Mouse (Mus musculus) megakaryocyte progenitor cell, adult 5-6 weeks (primary cell): Measurements from ENCODE around the gene Scd3. TPM values are rescaled to one million over a fixed set of nuclear protein-coding genes. Genes with fewer than 3 reads are reported as not detected.
A peak's percentile ranks its signal among the peaks of the same experiment; 100 is the strongest.

Experiments used
- ATAC-seq: replicated peaks from 2 replicates; pipeline ENCODE4 v1.8.0; 2016; ENCODE audit warnings: mild to moderate bottlenecking, moderate TSS enrichment, inconsistent platforms; ENCODE audit not compliant: poor library complexity
- total RNA-seq, 2 experiments: library from RNA; stranded (forward) in 1 of 2; stranded (reverse) in 1 of 2; fragments of 157-497, 149-512 nt in 1 of 2; fragments of 200-1000 nt in 1 of 2; gene quantifications; 2 replicates each; pipeline versions ENCODE4 v1.2.3 to v1.2.4; 2015 to 2017

The Scd3 gene
- not detected in 2 replicates for total RNA-seq (2015)
- not detected in 2 replicates for total RNA-seq (2017)

DNA sequence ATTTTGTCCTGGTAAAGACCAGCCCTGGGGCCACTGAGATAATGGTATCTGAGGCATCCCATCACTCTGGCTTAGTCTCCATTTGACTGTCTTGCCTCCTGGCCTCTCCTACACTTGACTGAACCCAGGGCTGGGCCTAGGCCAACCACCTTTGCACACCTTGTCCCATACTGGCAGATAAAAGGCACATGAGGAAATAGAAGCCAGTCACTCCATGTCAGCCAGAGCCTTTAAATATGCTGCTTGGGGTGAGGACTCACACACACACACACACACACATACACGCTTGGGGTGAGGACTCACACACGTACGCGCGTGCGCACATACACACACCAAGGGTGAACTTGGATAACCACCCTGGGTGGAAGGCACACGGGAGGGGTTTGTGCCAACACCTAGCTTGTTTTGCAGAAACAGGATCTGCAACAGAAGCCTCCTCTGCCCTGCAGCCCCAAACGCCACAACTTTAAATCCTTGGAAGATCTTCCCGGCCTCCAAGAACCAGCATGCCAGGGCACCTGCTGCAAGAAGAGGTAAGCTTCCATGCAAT is at the start of gene Scd3:
TSS of gene Scd3 (plus strand) at position 255 of the 550 bp plus-strand sequence.
- no peak for ATAC-seq

DNA sequence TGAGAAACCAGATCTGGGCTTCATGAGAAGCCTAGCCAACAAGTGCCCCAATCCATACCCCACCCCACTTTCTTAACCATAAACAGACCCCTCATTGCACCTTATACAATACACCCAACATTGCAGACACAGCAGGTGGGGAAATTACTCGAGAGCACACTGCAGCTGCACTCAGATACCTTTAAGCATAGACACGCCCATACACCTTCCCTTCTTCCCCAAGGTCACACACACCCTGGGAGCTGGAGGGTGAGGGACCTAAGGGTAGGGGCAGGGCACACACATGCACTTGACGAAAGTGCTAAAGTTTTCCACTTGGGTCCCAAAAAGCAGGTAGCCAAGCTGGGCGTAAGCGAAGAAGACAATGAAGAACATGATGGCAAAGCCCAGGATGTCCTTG is 49.3 kb upstream of the Scd3 start:
- ATAC-seq: no peak

DNA sequence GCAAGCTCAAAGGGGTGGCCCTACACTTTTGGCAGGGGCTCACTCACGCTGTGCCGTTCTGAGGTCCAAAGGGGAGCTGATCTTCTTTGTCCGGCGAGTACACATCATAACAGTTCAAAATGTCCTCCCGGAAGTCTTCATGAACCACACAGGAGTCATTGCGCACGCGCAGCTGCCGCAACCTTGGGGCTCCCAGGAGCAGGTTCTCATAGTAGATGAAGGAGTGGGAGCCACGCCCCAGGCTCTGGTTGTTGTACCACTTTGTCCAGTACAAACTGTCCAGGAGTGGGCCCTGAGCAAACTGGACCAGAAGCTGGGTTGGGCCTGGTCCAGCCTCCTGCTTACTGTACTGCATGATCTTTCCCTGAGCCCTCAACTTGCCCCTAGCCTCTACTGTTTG is 46.1 kb upstream of the Scd3 start:
- no peak for ATAC-seq

DNA sequence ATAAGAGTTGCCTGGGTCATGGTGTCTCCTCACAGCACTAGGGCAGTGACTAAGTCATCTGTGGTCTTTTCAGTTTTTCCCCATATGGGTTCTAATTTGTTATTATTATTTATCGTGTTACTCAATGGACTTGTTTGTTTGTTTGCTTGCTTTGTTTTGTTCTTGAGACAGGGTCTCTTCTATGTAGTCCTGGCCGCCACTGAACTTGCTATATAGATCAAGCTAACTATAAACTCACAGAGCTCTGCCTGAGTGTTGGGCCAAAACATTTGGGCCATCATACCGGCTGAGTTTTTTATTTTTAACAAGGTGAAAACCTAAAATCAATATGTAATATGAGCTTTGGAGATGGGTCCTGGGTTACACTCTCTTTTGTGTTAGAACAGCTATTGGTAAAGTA is 43.7 kb upstream of the Scd3 start:
- ATAC-seq: no peak

DNA sequence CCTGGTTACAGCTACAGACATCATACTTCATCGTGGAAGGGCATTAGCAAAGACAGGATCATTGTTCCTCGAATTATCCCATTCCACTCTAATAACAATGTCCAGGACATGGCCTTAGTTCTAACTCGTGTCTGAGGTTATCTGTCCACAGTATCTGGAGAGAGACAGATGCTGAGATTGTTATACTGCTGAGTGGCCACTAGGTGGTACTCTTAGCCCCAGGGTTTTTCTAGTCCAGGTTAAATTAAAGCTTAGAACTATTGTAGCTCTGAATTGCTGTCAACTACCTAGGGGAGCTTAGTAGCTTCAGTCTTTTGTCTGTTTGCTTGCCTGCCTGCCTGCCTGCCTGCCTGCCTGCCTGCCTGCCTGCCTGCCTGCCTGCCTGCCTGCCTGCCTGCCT is 41.6 kb upstream of the Scd3 start:
- ATAC-seq: peak; percentile 85

DNA sequence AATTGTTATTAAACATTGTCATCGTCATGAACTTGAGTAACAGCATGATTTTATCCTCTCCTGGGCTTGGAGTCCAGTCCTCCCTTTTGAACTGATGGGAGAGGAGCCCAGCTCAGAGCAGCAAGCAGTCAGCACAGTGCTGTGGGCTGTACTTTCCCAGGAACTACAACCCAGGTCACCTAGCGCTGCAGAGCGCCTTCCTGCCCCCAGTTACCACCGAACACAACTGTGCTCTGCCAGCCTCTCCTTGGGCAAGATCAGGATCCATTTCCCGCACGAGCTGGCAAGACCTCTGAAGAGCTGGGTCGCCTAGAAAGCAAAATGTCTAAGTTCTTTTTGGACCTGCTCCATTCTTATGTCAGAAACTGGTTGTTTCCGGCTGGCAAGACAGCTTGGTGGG is 28.2 kb upstream of the Scd3 start:
- ATAC-seq: no peak

DNA sequence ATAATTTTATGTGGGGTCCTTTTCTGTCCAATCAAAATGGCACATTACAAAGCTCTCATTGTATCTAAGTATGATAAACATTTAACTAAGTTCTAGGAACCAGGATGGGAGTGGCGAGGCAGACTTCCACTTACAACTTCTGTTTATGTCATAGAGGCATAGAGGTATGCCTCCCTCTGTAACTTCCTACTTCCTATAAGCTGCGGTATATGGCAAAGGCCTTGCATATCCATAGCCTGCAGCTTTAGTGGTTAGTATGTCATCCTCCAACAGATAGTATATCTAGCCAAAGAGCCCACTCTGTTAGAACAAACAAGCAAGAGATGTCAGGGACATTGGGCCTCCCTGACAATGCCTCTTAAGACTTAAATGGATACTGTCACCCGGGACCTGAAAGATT is 26.3 kb upstream of the Scd3 start:
- no peak for ATAC-seq

DNA sequence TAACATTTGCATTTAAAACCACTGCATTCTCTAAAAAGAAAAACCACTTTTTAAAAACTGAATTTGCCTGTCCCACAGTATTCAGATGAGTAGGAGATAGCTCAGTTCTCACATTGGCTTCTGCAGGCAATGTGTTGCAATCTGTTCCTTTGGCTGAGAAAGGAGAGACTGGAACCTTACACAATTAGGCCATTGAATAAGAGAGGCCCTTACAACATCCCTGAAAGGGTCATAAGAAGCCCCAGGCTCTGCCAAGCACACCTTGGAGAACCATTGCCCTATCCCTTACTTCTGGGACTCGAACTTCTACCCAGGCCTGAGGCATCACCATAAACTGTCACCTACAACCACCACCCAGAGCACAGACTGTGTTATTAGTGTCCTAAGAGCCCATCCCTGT is 22.6 kb upstream of the Scd3 start:
- ATAC-seq: peak; percentile 42; the same call in 1 of the 2 replicates

DNA sequence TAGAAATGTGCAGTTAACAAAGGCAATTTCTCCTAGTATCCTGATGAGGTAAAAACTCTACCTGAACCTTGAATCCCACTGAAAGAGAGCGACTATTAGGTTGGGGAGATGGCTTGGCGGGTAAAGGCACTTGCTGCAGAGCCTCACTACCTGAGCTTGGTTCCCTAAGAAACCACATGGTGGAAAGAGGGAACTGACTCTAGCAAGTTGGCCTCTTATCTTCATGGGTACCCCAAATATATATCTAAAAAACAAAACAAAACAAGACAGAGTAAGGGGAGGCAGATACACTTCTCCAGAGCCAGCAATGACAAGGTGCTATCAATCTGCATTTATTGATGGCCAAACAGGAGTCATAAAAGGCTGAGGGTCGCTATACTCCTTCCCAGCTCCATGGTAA is 19.1 kb upstream of the Scd3 start:
- no peak for ATAC-seq

DNA sequence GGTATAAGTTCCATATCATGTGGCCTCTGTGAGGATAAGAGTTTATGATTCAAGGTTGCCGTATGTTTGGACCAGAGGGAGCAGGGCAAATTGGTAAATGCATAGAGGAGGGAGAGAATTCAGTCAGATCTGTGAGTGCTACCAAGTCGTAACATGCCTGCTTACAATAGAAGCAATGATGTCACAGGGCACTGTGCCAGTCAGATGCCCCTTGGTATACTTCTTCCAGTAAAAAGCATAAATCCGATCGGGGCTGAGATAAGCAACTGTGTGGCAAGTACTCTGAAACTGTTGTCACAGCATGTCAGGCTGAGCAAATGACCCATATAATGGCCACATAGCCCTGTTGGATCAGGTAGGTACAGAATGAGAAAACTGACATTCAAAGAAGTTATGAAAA is 14.0 kb upstream of the Scd3 start:
- ATAC-seq: no peak

DNA sequence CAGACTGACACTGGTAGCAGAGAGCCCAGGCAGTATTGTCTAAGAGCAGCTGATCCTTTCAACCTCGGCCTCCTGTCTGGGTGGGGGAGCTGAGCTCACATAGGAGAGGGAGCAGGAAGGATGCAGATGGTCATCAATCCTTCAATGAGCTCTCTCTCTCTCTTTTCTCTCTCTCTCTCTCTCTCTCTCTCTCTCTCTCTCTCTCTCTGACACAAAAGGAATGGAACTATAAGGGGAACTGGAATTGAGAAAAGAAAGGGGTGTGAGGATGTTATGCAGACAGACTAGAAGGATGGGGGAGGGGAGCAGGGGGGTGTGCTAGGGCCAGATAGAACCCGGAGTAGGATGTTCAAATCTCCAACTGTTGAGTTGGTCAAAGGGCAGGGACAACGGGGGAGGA is 10.7 kb upstream of the Scd3 start, which contains the start of gene Pkd2l1:
TSS of gene Pkd2l1 (minus strand) at position 101 of the 400 bp plus-strand sequence.
- no peak for ATAC-seq

DNA sequence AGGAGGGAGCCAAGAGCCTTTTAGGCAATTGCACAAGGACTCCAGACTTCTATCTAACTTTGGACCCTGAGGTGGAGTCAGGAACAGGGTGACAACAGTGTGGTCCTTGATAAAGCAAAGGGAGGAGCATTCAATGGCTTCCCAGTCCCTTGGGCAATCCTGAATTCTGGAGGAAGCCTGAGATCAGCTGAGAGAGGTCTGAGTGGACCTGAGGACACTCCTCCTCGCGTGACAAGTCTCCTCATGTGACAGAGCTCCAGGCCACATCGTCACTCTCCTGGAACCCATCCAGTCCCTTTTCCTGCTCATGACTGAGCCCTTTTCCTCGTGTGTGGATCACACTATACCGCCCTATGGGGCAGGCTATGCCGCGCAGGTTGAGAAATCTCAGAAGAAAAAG is 9.2 kb upstream of the Scd3 start:
- ATAC-seq: no peak

DNA sequence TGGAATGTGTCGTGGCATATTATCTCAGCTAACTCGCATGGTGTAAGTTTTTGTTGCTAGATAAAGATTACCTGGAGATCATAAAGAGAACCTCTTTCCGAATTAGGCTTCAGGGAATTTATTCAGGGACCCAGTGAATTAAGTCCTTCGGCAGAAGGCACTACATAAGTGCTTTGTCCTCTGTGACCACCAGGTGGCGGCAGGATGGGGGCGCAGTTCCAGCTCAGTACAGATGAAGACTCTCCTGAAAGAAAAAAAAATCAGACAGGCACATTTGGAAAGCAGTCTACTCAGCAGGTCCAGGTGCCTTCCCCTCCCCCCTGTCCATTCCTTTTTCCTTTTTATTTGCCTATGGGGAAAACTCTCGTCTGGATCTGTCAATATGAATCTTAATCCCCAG is 7.9 kb upstream of the Scd3 start:
- ATAC-seq: peak; percentile 77

DNA sequence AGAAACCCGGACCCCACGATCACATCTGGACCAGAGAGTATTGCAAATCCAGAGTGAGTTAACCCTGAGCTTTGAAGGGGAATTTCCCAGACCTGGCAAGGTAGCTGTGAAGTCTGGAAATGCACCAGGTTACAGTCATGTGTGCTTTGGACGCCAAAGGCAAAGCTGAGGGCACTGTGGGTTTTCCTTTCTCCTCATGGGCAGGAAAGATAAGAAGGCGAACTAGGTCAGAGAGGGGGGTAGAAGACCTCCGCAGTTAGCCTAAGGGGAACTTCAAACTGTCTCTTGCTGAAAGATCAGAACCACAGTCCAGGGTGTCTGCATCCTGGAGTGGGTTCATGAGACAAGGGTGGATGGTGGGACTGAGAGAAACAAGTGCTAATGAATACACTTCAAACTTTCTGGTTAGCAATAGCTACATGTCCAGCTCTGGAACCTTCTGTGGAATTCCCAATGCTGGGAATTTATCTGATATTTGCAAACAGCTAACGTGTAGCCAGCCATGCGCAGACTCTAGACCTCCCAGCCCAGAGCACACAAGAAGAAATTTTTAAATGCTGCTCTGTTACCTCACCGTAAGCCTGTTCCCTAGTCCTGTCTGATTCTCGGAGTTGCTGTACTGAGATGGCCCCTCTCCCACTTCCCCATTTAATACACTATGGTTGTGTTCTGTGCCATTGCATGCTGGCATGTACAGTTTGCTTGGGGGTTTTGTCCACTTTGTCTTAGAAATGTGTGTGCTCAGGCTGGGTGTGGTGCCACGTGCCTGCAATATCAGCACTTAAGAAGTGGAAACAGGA is 5.8 kb upstream of the Scd3 start:
- peak; percentile 49 for ATAC-seq

DNA sequence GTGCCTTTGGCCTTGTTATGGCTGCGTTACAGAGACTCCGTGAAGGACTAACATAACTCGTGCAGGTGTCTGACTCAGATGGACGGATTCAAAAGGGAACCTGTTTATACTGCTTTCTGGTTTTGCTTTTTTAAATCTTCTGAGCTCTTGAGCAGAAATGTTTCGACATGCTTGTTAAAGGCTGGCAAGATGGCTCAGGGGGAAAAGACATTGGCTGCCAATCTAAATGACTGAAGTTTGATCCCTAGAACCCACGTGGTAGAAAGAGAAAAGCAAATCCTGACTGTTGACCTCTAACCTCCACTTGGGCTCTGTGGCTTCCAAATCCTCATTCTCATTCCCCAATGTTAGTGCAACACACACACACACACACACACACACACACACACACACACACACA is 4.6 kb upstream of the Scd3 start:
- ATAC-seq: no peak

DNA sequence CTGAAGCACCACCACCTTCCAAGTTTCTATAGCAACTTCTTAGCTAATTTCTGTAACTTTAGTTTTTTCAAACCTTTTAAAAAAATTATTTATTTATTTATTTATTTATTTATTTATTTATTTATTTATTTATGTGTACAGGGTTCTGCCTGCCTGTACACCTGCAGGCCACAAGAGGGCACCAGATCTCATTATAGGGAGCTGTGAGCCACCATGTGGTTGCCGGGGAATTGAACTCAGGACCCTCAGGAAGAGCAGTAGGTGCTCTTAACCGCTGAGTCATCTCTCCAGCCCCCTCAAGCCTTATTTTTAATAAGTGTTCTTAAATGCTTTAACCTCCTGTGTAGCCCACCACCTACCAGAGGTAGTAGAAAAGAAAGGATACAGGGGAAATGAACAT is 4.1 kb upstream of the Scd3 start:
- ATAC-seq: no peak

DNA sequence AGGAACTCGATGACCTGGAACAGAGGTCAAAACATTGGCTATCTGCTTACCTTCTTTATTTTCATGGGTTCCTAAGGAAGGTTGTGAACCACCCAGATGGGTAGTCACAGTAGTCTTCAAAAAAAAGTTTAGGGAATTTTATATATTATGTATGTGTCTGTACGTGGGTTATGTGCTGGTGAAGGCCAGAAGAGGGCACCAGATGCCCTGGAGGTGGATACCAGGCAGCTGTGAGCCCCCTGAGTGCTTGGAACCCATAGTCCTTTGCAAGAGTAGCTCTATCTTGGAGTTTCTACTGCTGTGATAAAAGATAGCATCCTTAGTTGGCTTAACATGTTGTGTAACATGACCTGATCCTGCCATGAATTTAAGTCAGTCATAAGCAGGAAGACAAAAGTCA is 4.0 kb downstream of the Scd3 start:
- peak; percentile 50; the same call in 1 of the 2 replicates for ATAC-seq

DNA sequence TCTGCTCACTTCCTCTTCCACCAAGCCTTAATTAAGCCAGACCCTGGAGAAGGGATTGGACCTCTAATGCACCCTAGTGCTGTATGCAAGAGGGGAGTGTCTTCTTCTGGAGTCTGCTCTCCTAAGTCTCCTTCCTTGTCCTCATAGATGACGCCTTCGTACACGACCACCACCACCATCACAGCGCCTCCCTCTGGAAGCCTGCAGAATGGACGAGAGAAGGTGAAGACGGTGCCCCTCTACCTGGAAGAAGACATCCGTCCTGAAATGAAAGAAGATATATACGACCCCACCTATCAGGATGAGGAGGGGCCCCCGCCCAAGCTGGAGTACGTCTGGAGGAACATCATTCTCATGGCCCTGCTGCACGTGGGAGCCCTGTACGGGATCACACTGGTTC is 12.2 kb downstream of the Scd3 start:
- ATAC-seq: peak; percentile 37; the same call in 1 of the 2 replicates

DNA sequence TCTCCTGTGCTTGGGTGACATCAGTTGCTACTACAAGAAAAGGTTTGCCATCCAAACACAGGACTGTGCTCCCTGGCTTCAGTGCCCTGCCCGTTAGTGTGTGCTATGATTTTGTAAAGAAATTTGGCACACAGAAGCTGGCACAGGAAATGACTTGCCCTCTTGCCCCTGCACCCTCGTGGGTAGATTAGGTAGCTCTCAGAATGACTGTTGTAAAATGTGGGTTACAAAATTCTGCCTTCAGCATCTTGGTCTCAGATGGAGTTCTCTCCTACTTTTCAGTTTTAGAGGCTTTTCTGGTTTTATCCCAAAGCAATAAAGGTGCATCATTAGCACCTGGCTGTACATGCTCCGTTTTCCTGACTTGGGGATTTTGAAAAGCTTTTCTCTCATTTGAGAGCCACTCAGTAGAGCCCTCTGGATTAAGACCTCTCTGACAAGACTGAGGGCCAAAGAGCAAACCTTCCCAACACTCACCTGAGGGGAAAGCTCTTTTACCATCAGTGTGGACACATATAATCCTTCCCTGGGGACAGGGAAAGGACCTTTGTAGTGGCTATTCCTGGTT is 15.0 kb downstream of the Scd3 start:
- ATAC-seq: peak; percentile 57; the same call in 1 of the 2 replicates

DNA sequence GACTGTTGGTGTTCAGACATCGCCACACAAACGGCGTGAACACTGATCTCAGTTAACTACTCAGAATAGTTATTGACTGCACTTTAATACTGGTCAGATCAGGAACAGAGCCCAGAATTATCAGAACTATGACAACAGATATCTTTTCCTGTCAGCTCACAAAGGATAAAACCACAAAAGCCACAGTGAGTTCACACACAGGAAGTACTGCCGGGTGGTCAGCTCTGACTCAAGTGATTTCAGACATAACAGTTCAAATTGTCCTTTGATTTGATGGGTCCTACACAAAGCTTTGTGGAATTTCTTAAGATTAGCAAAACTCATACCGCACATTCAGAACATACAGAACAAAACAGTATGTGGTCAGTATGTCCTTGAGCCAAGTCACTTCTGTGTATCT is 22.7 kb downstream of the Scd3 start:
- ATAC-seq: peak; percentile 92

DNA sequence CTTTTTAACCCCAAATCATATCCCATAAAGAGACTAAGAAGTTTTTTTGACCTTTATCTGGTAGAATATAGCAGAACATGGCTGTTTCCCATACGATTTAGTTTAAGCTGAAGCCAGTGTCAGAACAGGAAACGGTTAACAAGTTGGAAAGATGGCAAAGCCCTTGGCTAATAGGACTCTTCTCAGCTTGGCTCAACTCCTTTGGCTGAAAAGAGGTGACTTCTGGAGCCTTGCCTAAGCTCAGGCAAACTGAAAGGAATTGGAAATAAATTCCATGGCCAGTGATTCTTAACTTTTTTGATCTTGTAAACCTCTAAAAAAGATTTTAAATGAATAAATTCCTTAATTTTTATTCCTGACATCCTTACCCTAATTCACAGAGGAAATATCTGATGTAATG is 26.7 kb downstream of the Scd3 start:
- no peak for ATAC-seq

DNA sequence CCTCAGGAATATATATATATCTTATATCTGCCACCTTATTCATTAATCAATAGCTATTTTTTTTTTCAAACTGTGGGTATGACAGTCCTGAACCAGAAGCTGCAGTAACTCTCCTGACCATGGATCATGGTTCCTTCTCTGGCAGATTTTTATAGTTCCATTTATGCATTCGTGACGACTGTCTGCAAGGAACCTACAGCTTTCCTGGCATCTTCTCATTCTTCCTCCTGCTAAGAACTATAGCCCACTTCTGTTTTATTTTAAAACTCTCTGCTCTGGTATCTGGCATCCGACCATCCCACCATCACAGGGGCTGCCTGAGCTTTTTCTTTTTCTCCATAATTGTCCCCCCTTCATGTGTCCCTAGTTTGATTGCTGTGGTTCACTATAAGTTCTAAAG is 27.1 kb downstream of the Scd3 start:
- ATAC-seq: no peak
